Mouse (Mus musculus) activated CD4-positive, CD25-positive, alpha-beta regulatory T cell, adult 4 months (primary cell): ENCODE measurements around the gene Ep300. TPM values are rescaled to one million over a fixed set of nuclear protein-coding genes. Genes with fewer than 3 reads are reported as not detected.

Experiments used
- ATAC-seq: one replicate; pipeline ENCODE4 v1.8.0; 2017
- polyA plus RNA-seq, 2 experiments: library from polyadenylated mRNA; unstranded; fragments of 100-300 nt; shearing (Covaris generic); gene quantifications; one replicate each; pipeline ENCODE4 v1.2.1; 2017

Gene Ep300
- 10 to 100 TPM; 15.5 to 21.7 TPM for polyA plus RNA-seq

GRCm38 (mm10) chr15:81584913-81585745 lies at the start of gene Ep300:
Gene Ep300 (plus strand): TSS chr15:81585351.
- ATAC-seq, result peak; percentile 75

DNA sequence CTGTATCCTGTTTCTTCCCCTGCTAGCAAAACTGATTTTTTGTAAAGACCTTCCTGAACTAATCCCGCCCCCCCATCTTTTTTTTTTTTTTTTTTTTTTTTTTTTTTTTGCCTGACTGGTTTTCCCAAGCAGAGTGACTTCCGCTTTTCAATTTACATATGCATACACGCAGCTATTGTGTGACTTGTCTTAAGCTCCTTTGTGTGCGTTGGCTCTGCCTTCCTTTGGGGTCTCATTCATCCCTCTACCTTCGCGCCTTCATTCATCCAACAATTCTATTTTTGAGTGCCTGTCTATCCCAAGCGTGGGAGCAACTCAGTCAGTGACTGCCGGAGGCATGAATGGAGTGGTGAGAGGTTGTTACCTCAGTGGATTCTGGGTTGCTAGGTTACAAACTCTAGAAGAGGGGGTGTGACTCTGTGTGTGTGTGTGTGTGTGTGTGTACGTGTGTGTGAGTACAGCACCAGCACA lies 49.2 kb upstream of the Ep300 start:
- ATAC-seq, result no peak

- no peak for ATAC-seq
Measured at GRCm38 (mm10) chr15:81538149-81538548, 47.0 kb upstream of the Ep300 start.

DNA sequence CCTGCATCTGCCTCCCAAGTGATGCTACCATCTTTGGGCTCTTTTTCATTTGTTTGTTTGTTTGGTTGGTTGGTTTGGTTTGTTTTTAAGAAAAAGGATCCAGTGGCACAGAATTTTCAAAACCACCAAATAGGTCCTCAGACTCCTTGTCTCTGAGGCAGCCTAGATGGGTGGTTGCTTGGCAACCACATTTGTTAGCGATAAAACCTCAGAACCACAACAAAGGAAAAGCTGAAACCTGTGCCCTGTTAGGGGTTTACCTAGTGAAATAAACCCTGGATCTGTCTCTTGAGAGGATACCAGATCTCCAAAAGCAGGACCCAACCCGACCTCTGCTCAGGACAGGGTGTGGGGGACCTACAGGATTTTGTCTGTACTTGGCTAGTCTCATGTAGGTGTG lies 45.6 kb upstream of the Ep300 start:
- peak; percentile 98 for ATAC-seq

- no peak for ATAC-seq
Measured at GRCm38 (mm10) chr15:81544916-81545315, 40.2 kb upstream of the Ep300 start.

DNA sequence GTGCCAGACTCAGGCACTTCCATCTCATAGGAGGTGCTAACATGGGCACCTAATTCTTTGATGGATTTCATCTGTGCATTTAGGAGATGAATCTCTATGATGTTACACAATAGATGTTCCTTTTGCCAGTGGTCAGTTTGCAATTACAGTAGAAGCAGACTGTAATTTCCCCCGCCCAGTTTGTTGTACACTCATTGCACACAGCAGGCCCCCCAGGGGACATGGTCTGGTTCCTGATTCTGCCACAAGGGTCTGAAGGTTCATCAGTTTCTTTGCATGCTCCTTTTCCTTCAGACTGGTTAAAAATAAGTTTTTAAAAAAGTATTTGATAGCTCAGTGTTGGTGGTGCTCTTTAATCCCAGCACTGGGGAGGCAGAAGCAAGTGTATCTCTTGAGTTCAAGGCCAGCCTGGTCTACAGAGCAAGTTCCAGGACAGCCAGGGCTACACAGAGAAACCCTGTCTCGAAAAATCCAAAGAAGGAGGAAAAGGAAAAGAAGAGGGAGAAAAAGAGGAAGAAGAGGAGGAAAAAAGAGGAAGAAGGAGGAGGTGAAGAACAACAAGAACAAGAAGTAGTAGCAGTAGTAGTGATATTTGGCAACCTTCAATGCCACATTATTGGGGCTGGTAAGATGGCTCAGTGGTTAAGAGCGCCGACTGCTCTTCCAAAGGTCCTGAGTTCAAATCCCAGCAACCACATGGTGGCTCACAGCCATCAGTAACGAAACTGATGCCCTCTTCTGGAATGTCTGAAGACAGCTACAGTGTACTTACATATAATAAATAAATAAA lies 39.6 kb upstream of the Ep300 start:
- no peak for ATAC-seq

DNA sequence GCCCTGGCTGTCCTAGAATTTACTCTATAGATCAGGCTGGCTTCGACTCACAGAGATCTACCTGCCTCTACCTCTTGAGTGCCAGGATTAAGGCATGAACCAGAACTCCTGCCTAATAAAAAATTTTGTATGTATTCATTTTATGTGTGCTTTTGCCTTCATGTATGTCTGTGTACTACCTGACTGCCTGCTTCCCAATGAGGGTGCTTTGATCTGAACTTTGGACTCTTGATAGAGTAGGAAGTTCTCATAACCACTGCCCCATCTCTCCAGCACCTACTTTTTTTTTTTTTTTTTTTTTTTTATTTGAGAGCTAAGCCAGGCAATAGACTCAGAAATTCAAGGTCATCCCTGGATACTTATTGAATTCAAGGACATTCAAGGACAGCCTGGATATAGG lies 31.7 kb upstream of the Ep300 start:
- no peak for ATAC-seq

DNA sequence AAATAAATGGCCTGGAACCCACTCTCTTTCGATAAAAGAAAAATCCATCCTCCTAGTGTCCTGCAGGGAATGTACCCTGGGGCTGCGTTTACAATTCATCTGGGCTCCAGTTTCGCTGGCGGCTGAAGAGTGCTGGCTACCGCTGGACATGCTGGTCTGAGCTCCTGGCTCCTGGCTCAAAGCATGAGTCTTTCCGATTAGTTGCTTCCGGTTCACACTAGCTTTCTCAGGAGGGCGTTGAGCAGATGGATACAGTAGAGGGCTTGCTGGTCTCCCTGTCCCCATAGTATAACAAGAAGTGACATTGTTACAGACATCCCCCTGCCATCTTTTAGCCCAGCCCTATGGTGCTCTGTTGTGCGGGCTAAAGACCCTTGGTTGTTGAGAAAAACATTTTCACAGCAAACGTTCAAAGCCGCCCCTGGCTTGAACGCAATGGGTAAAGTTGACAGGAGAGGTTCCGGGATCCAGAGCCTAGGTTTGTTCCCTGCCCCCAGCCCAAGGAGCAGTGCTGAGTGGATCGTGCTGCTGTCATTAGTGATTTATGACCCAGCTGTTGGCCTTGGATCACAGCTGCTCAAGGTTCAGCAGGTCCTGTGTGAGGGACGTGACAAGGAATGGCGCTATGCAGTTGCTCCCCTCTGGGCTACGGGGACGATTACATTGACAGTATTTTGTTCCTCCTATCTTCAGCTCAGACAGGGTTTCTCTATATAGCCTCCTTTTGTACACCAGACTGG lies 30.4 kb upstream of the Ep300 start:
- no peak for ATAC-seq

DNA sequence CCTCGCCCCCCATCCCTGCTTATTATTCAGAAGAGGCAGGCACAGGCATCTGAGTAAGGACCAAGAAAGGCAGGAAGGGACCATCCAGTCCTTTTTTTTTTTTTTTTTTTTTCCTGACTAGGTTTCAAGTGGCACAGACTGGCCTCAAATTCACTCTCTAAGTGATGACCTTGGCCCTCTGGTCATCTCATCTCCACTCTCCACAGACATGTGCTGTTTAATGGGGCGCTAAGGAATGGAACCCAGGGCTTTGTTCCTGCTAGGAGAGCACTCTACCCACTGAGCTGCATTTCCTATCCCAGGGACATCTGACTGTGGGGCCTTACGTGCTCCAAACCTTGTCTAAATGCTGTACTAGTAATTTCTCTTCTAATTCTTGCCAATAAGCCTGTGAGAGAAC lies 29.2 kb upstream of the Ep300 start:
- no peak for ATAC-seq

DNA sequence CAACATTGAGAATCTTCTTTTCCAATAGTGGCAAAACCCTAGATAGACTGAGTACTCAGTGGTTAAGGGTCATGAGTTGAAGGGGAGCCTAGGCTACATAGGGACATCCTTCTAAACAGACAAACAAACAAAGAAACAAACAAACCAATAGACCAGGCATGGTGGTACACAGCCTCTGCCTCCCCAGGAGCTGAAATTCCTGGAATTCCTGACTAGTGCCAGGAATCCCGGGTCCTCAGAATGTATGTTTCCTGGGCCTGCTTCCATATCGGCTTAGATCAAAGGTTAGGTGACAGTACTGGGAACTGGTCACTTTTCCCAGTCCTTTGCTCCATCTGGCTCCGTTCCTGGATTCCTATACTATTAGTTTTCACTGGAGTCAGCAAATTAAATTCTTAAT lies 23.6 kb upstream of the Ep300 start:
- no peak for ATAC-seq

- no peak for ATAC-seq
Measured at GRCm38 (mm10) chr15:81561996-81562395, 23.2 kb upstream of the Ep300 start.

DNA sequence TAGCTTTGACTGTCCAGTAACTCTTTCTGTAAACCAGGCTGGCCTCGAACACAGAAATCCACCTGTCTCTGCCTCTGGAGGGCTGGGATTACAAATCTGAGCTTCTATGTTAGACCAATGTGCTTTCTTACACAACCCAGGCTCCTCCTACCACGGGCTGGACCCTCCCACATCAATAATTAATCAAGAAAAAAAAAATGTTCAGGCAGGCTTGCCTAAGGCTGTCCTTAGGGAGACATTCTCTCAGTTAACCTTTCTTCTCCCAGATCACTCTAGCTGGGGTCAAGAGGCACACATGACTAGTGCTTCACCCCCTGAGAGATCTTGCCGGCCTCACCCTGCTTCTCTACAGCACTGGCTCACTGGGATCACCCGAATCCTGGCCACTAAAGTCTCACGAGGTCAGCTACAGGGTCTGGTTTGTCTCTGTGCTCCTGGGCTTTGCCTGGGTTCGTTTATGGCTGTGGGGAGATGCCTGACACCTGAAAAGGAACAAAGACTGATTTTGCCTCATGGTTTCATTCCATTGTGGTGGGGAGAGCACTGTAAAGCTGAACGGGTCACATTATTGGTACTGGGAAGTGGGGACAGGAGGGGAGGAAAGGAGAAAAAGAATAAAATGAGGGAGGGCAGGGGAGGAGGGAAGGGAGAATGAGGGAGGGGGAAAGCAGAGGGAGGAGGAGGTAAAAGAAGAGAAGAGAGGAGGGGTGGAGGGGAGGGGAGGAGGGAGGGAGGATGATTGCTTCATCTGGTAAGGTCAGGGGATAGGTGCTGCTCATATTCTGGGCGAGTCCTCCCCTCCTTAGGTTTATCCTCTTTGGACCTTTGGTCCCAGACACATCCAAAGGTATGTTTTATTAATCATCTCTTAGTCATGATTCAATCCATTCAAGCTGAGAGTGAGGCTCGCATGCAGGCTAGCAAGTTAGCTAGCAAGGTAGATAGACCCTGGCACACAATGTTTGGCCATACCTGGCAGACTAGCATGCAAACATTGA lies 22.4 kb upstream of the Ep300 start:
- no peak for ATAC-seq

GRCm38 (mm10) chr15:81568093-81568492 lies 17.1 kb upstream of the Ep300 start:
- ATAC-seq, result no peak

DNA sequence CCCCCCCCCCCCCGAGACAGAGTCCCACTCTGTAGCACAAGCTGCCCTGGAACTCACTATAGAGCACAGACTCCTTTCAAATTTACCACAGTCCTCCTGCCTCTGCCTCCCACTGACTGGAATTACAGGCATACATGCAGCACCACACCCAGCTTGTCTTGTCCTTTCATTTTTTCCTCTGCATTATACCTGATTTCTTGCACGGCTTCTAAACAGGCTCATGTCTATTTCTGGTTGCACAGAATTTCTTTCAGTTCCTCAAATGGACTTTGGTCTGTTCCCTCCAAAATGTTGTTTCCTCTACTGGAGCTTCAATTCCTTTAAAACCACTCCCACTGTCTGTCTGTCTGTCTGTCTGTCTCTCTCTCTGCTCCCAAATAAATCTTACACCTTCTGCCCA lies 16.6 kb upstream of the Ep300 start:
- no peak for ATAC-seq

DNA sequence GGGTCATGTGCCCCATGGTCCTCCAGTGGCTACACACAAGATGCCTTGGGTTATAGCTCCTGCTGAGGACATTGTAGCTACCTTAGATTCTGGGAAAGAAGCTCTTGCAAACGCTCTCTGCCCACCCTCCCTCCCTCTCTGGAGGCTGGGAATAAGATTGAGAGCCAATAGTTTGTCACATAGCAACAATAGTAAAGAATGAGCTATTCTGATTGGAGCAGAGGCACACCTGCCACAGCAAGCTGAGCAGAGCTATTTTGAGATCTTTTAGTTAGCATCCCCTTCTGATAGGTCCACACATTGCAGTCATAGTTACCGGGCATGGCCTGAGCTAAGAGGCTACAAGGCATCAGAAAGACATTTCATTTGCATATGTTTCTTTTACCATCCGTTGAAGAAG lies 8.2 kb upstream of the Ep300 start:
- ATAC-seq, result no peak

GRCm38 (mm10) chr15:81577743-81578165 lies 7.4 kb upstream of the Ep300 start:
- no peak for ATAC-seq

DNA sequence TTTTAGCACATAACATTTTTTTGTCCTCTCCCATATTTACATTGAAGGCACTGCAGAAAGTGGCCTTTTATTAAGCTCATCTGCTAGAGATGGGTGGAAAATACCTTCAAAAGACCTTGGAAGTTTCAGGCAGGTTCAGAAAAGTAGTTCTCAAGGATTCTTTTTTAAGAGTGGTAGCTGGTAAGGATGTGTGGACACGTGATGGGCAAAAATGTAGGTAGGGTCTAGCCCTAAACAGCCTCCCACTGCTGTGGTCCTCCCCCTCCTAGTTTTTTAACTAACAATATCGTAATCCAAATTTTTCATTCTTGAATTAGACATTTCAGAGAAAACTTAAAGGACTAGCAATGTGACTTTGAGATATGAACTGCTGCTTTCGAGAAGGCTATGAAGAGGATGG lies 685 bp upstream of the Ep300 start:
- ATAC-seq, result no peak

DNA sequence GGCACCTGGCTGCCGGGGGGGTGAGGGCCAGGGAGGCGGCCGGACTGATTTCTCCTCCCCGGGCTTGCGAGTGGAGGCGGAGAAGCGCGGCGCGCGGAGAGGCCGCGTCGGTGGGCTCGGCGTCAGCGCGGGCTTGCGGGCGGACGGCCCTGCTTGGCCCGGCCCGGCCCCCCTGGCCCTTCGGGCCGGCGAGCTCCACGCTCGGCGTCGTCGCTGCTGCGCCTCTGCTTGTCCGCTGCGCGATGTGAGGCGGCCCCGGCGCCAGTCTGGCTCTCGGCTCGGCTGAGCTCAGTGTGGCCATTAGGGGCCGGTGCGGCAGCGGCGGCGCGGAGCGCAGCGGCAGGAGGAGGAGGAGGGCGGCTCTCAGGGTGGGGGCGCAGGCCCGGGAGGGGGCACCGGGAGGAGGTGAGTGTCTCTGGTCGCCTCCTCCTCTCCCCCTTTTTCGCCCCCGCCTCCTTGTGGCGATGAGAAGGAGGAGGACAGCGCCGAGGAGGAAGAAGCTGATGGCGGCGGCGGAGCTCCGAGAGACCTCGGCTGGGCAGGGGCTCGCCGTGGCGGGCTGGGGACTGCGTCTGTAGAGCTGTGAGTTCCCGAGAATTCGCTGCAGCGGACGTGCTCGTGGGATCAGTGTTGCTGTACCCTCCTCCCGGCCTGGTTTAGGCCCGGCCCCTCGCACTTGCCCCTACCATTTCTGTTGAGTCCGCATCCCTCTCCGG lies 753 bp downstream of the Ep300 start:
- ATAC-seq, result peak; percentile 44

GRCm38 (mm10) chr15:81586466-81586865 lies 1.3 kb downstream of the Ep300 start:
- ATAC-seq, result no peak

DNA sequence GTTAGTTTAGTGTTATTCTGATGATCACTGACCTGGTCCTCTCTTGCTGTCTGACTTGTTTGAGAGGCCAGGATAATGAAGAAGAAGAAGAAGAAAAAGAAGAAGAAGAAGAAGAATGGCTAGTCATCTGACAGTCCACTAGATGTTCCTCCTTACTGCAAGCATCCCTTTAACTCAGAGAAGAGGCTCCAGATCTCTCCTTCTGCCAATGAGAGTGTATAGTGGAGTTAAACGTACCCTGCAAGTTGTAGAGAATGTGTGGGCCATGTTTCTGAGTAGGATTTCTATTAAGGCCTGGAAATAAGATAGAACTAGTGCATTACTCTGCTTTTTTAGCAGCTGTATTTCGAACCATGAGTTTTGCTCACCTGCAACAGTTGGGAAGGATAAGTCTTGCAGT lies 2.5 kb downstream of the Ep300 start:
- ATAC-seq, result no peak

GRCm38 (mm10) chr15:81594146-81594696 lies 9.1 kb downstream of the Ep300 start:
- ATAC-seq, result no peak
